Mouse (Mus musculus) sigmoid colon, adult 10 weeks (tissue): ENCODE measurements around the gene Cyp4f40. TPM values are rescaled to one million over a fixed set of nuclear protein-coding genes. Genes with fewer than 3 reads are reported as not detected.

Experiments used
- polyA plus RNA-seq: library from polyadenylated mRNA; stranded (reverse); fragments of 350-450 nt; fragmentation: Illumina TruSeq; extraction: RNeasy Lipid Tissue Mini Kit (QIAGEN cat#74804); gene quantifications from one replicate; pipeline ENCODE4 v1.2.3, GENCODE M21; 2014; ENCODE audit warnings: low read depth, low replicate concordance

Gene Cyp4f40
- polyA plus RNA-seq = 13.2 TPM

GRCm38 (mm10) chr17:32658712-32659111 lies at the start of gene Cyp4f40:
Gene Cyp4f40 (plus strand): TSS chr17:32658900.

GRCm38 (mm10) chr17:32621018-32621417 lies 37.7 kb upstream of the Cyp4f40 start, which contains the start of gene Cyp4f37:
Gene Cyp4f37 (plus strand): TSS chr17:32621309.

GRCm38 (mm10) chr17:32685048-32685750 lies 26.5 kb downstream of the Cyp4f40 start, which contains the start of gene Cyp4f15:
Gene Cyp4f15 (plus strand): TSS chr17:32685627.

Other genes with a start within 250 kb of the Cyp4f40 start
- 0.76 TPM for gene Pglyrp2, start 234.7 kb upstream of the Cyp4f40 start, polyA plus RNA-seq
- not detected for gene Cyp4f39, start 206.2 kb upstream of the Cyp4f40 start, polyA plus RNA-seq
- gene Cyp4f17, start 152.8 kb upstream of the Cyp4f40 start, polyA plus RNA-seq = 1.6 TPM
- gene Cyp4f16, start 122.3 kb upstream of the Cyp4f40 start, polyA plus RNA-seq = 39.0 TPM
- not detected for gene Cyp4f37, start 37.6 kb upstream of the Cyp4f40 start, polyA plus RNA-seq
- not detected for gene Cyp4f15, start 26.7 kb downstream of the Cyp4f40 start, polyA plus RNA-seq
- gene Zfp871, start 129.4 kb downstream of the Cyp4f40 start, polyA plus RNA-seq = 80.2 TPM
- 5.5 TPM for gene Zfp811, start 151.0 kb downstream of the Cyp4f40 start, polyA plus RNA-seq
- 24.1 TPM for gene Zfp799, start 171.4 kb downstream of the Cyp4f40 start, polyA plus RNA-seq
- 8.9 TPM for gene Zfp870, start 232.7 kb downstream of the Cyp4f40 start, polyA plus RNA-seq